24 mouse cellular contexts compared by ENCODE assay signal in genomic region chr4:118347529-118348309, GRCm38 (mm10). TPM values are rescaled to one million over a fixed set of nuclear protein-coding genes. Genes with fewer than 3 reads are reported as not detected.
A peak's percentile ranks its signal among the peaks of the same experiment; 100 is the strongest.
DNase-seq lines count a peak whose midpoint lies in the region; ATAC-seq lines count a peak whose summit lies in the region.
"Had no signal": no experiment of that assay in that cellular context is flagged by ENCODE, and none has a peak within 500 bp of the region (broad histone marks: within the 10 kb centered on the region; RNA-seq: fewer than 3 reads in every experiment).

No protein-coding gene starts in this region.

- no peak overlapping the region for H3K9ac ChIP-seq in hindbrain, embryonic 15.5 days
- H3K9ac ChIP-seq in embryonic facial prominence, embryonic 14.5 days (ENCODE audit: low read depth, low read length) = no peak overlapping the region
- H3K9ac ChIP-seq: forebrain, postnatal 0 days; heart, embryonic 13.5 days; neural tube, embryonic 13.5 days had no signal

- H3K36me3 ChIP-seq in hindbrain, embryonic 15.5 days = no peaks in the 10 kb centered on the region
- H3K36me3 ChIP-seq in hindbrain, embryonic 10.5 days = no peaks in the 10 kb centered on the region
- H3K36me3 ChIP-seq in embryonic facial prominence, embryonic 14.5 days (ENCODE audit: control insufficient read depth, insufficient read depth, low read length) = no peaks in the 10 kb centered on the region
- H3K36me3 ChIP-seq: G1E; heart, embryonic 13.5 days; midbrain, embryonic 10.5 days; neural tube, embryonic 13.5 days had no signal

- 0 out of 2 replicates have a peak, but pooled peaks have one; percentile 45 for ATAC-seq in hindbrain, embryonic 15.5 days (ENCODE audit: low FRiP score, low read depth)
- ATAC-seq in embryonic facial prominence, embryonic 14.5 days (ENCODE audit: low read depth) = peak; percentile 41; the same call in 1 of the 2 replicates
- ATAC-seq in megakaryocyte progenitor cell, adult 5-6 weeks (replicated peaks; ENCODE audit: poor library complexity) = peak; percentile 77

- H3K4me3 ChIP-seq in hindbrain, embryonic 15.5 days = no peak overlapping the region
- H3K4me3 ChIP-seq in hindbrain, embryonic 10.5 days = no peak overlapping the region
- H3K4me3 ChIP-seq in embryonic facial prominence, embryonic 14.5 days (ENCODE audit: low read depth, low read length) = no peak overlapping the region
- H3K4me3 ChIP-seq: heart, embryonic 13.5 days; midbrain, embryonic 10.5 days; neural tube, embryonic 13.5 days had no signal

- 71% methylated on average over 13 of the region's 13 CpGs for WGBS in hindbrain, embryonic 15.5 days
- WGBS in hindbrain, embryonic 10.5 days = 73% methylated on average over 13 of the region's 13 CpGs
- WGBS in embryonic facial prominence, embryonic 14.5 days = 42% methylated on average over 13 of the region's 13 CpGs

- no peak for DNase-seq in hindbrain, embryonic 10.5 days (ENCODE audit: low spot score)
- DNase-seq in NIH3T3 (ENCODE audit: low read depth) = peak; percentile 91
- peak; percentile 40 for DNase-seq in embryonic facial prominence, embryonic 14.5 days (ENCODE audit: low spot score)
- no peak for DNase-seq in cerebellum, adult 8-10 months
- DNase-seq in spleen, postnatal 36 days (ENCODE audit: low spot score in 2 of 2) = no peak
- DNase-seq: adrenal gland, postnatal 25 days; cerebellum, adult 18-20 months; cerebellum, postnatal 36 days; forebrain, postnatal 0 days; gastrocnemius, postnatal 36 days; kidney, adult 18-20 months; kidney, postnatal 10 days; lung, adult 18-20 months; lung, postnatal 14 days; spleen, adult 18-20 months; thymus, postnatal 36 days had no signal

- no peak overlapping the region for H3K4me2 ChIP-seq in hindbrain, embryonic 15.5 days
- H3K4me2 ChIP-seq in embryonic facial prominence, embryonic 14.5 days (ENCODE audit: low read depth, low read length) = no peak overlapping the region
- H3K4me2 ChIP-seq: heart, embryonic 13.5 days; liver, embryonic 11.5 days; neural tube, embryonic 13.5 days had no signal

- no peak overlapping the region for H3K27ac ChIP-seq in hindbrain, embryonic 15.5 days (replicated peaks)
- no peak overlapping the region for H3K27ac ChIP-seq in hindbrain, embryonic 10.5 days
- no peak overlapping the region for H3K27ac ChIP-seq in embryonic facial prominence, embryonic 14.5 days (replicated peaks; ENCODE audit: low read depth, low read length)
- H3K27ac ChIP-seq: heart, embryonic 13.5 days; midbrain, embryonic 10.5 days; neural tube, embryonic 13.5 days had no signal

- H3K27me3 ChIP-seq in hindbrain, embryonic 15.5 days = no peaks in the 10 kb centered on the region
- no peaks in the 10 kb centered on the region for H3K27me3 ChIP-seq in hindbrain, embryonic 10.5 days (ENCODE audit: insufficient read depth, poor library complexity, severe bottlenecking)
- no peaks in the 10 kb centered on the region for H3K27me3 ChIP-seq in embryonic facial prominence, embryonic 14.5 days (replicated peaks; ENCODE audit: control insufficient read depth, insufficient read depth, low read length)
- H3K27me3 ChIP-seq: heart, embryonic 13.5 days; neural tube, embryonic 13.5 days had no signal

- no peaks in the 10 kb centered on the region for H3K9me3 ChIP-seq in hindbrain, embryonic 15.5 days
- H3K9me3 ChIP-seq in hindbrain, embryonic 10.5 days = no peaks in the 10 kb centered on the region
- no peaks in the 10 kb centered on the region for H3K9me3 ChIP-seq in embryonic facial prominence, embryonic 14.5 days (ENCODE audit: control insufficient read depth, low read length)
- H3K9me3 ChIP-seq: G1E; midbrain, embryonic 10.5 days; neural tube, embryonic 13.5 days had no signal

- no peaks in the 10 kb centered on the region for H3K4me1 ChIP-seq in hindbrain, embryonic 15.5 days (replicated peaks)
- H3K4me1 ChIP-seq in hindbrain, embryonic 10.5 days (replicated peaks) = 0 out of 2 replicates have a peak, but pooled peaks cover 3% of the 10 kb centered on the region
- H3K4me1 ChIP-seq in embryonic facial prominence, embryonic 14.5 days (ENCODE audit: control insufficient read depth, insufficient read depth, low read length) = peaks cover 6% of the 10 kb centered on the region; the same call in 1 of the 2 replicates
- H3K4me1 ChIP-seq: midbrain, embryonic 10.5 days; neural tube, embryonic 13.5 days had no signal

RNA-seq across cellular contexts. Expression of gene Ptprf, which starts 56.5 kb away (rescaled TPM):
- 80.0 and 86.3 TPM in 2 replicates for polyA plus RNA-seq in hindbrain, embryonic 15.5 days (2015; fragmentation: Nextera tagmentation; extraction: Ambion mirVana)
- polyA plus RNA-seq in hindbrain, embryonic 10.5 days (2016; fragmentation: Nextera tagmentation; extraction: Ambion mirVana) = 104 and 106 TPM in 2 replicates
- 59.8 and 66.8 TPM in 2 replicates for polyA plus RNA-seq in embryonic facial prominence, embryonic 14.5 days (2014; fragmentation: Nextera tagmentation; extraction: Ambion mirVana)
- 0.07 TPM in 1 of 2 replicates, not detected in the other for total RNA-seq in megakaryocyte progenitor cell, adult 5-6 weeks (2015)
- total RNA-seq in megakaryocyte progenitor cell, adult 5-6 weeks (2017) = 0.24 TPM in 1 of 2 replicates, not detected in the other
- total RNA-seq: monocyte, adult 5-6 weeks had no signal
- polyA plus RNA-seq: G1E had no signal

Comparison
In these comparisons a context has a peak if more than half of its experiments do, and no peak if none do; other contexts are left out.
1. DNase-seq: peak in NIH3T3 (single experiment) and embryonic facial prominence, embryonic 14.5 days (single experiment); none in hindbrain, embryonic 10.5 days (single experiment), cerebellum, adult 8-10 months (single experiment) and spleen, postnatal 36 days (0 of 2).
2. Peak in every context shown above with its lines, with median percentiles within 50 percentile points of each other: ATAC-seq.